Mouse (Mus musculus) large intestine, adult 2 months (tissue): ENCODE data around the gene Dnah7c. TPM values are rescaled to one million over a fixed set of nuclear protein-coding genes. Genes with fewer than 3 reads are reported as not detected.
A peak's percentile ranks its signal among the peaks of the same experiment; 100 is the strongest.
"Not testable (repeated sequence)": the region's sequence is repeated elsewhere in the genome, so short reads cannot be mapped to it uniquely, and the experiment has no call there.

Experiments used
- DNase-seq: peaks from one replicate; pipeline ENCODE4 v3.0.0-alpha.2; 2012; ENCODE audit warnings: low read depth, low spot score
- WGBS: fragments of 180-500 bp; shearing (Covaris S2); methylation state at CpG from one replicate; pipeline ENCODE4 v1.1.7; 2018; 5-methylcytosine and 5-hydroxymethylcytosine counted together
- polyA plus RNA-seq: library from polyadenylated mRNA; depleted of rRNA; stranded (reverse); fragments of >200 nt; gene quantifications from 2 replicates; pipeline ENCODE4 v1.2.3, GENCODE M21; 2012; rRNA removed

The Dnah7c gene
- polyA plus RNA-seq = not detected in 2 replicates

DNA sequence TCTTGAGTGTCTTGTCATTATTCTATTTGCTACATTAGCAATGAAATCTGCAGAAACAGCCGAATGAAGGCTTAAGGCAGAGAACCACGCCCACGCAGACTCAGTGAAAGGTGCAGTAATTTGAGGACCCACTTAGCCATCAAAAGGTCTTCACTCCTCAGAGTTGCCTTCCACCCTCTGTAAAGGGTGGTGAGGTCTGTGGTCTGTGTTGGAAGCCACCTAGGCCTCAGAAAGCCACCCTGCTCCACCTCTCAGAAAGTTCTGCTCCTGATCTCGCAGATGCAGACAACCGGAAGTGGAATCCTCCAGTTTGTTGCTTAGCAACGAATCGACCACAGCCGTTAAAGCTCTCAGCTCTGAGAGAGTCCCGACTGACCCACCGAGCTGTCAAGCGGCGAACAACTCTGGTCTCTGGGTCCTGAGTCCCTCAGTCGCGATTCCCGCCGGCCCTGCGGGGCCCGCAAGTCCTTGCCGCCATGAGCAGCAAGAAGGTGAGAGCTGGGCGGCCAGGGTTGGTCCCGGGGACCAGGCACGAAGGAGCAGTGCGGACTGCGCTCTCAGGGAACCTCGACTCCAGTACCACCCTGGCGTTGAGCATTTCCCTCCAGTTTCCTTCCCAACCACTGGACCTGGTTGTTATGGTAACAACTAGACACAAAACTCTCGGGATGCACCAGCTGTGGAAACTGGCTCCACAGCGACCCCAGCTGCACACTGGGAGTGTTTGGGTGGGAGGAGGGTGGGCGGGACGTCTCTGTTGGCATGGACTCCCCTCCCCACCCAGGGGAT, at the start of gene Dnah7c:
TSS of gene Dnah7c (plus strand) at position 456 of the 789 bp plus-strand sequence.
- WGBS = 12% methylated on average over 30 of the region's 30 CpGs
- DNase-seq = no peak

DNA sequence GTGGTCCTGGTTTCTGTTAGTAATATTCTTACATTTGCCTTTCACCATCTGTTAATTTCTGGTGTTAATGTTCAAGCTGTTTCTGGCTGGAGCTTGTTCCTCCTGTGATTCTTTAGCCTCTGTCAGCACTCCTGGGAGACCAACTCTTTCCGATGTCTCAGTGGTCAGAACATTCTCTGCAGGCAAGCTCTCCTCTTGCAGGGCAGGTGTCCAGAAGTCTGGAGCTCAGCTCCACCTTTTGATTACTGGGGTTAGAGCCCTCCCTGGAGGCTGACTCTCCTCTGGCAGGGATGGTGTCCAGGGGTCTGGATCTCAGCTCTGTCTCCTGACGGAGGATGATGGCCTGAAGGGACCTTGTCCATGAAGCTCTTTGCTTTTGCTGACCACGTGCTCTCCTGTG, 44.8 kb upstream of the Dnah7c start:
- WGBS = 91% methylated on average over 3 of the region's 3 CpGs
- DNase-seq = not testable (repeated sequence)

DNA sequence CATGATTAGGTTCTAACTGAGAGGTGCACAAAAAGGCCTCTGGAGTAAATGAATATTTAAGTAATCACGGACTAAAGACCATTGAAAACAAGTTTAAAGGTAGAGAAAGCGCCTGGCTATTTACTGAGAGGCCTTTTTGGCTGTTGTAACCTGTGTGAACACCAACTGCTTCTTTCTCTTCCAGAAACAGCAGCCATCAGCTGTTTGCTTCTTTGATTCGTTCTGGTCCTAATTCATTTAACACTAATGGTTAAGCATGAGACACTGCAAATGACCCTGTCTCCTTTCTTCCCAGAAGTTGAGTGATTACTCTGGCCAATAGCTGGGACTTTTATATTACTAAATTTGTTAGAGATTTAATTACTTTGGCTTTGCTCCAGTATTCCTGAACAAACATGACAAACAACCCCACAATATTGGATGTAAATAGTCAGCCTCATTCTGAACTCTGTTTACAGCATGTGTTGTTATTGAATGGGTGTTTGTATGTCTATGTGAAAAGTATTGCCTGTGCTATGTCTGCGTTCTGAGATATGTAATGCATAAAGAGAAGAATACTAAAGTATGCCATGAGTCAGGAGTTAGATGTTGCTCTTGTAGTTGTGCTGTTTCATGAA, 30.6 kb upstream of the Dnah7c start:
- WGBS = 64% methylated on average over 3 of the region's 4 CpGs
- DNase-seq = not testable (repeated sequence)

DNA sequence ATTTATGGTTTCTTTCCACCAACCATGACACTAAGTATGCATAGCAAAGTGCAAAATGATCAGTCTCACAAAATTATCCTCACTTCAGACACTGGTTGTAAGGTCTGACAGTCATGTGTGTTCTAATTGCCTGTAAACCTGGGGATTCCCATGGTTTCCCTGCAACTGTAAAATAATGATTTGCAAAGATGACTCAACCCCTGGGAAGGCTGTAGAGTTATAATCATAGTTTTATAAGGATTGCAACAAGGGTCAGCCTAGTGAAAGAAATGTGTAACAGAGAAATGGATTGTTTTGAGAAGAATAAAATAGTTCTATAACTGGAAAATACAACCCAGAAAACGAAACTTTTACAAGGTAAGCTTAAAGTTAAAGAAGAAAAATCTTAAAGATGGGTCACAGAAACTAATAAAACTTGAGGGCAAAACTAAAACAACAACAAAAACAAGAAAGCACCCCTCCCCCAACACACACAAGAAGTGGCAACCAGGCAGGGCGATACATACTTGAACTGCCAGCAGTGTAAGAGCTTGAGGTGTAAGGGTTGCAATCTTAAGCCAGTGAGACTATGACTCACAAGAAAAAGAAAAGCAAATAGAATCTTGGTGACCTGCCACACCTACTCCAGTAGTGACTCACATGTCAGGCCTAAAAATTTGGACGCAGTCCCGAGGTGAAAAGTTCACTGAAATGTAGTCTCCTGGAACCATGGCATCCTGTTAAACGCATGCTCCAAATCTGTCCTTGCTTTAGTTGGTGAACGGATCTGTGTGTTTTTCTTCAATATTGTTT, 16.9 kb upstream of the Dnah7c start:
- 28% methylated on average over 6 of the region's 6 CpGs for WGBS
- peak; percentile 66 for DNase-seq

DNA sequence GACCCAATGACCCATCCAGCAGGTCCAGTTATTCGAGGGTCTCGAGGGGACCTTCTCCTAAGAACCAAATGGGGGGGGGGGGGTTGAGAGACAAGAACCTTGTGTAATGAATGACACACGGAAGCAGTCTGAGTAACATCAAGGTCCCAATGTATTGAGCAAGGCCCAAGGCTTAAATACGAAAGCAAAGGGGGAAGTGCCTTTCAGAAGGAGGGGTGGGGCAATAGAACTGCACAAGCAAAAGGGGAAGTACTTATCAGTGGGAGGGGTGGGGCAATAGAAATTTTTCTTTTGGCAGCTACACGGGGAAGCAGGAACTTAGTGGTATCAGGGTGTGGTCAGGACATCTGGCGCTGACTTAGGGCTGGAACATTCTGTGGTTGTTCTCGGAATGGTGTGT, 10.6 kb upstream of the Dnah7c start:
- WGBS = 56% methylated on average over 7 of the region's 7 CpGs
- DNase-seq = not testable (repeated sequence)

DNA sequence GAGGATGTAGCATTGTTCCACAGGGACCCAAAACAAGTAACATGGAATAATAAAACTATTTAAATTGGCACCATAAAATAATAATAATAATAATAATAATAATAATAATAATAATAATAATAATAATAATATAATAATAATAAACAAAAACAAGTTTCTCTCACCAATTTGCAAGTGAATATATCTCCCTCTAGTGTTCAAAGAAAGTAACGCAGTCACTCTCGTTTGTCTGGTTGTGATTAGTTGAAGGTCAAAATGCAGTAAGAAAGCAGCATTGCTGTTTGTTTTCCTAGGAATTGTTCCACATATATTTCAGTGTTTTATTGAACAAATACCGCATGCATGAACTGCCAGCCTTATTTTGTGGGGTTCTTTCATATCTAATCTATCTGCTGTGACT, 8.4 kb upstream of the Dnah7c start:
- 13% methylated on average over 3 of the region's 3 CpGs for WGBS
- DNase-seq = not testable (repeated sequence)

DNA sequence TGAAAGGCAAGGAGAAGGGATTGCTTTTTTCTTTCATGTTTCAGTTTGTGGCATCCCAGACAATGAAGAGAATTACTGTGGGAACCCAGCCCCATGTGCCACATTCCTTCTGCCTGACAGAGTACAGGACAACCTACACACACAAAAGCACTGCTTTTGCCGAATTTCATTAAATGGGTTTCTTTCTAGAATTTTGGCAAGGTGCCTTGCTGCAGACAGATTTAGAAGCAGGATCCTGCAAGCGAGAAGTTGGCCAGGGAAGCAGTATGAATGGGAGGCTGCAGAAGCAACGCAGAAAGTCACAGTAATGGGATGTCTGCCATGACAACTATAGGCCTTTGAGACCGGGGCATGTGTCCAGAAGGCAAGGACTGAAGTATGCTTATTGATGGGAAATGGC, 6.4 kb upstream of the Dnah7c start:
- WGBS = 73% methylated on average over 4 of the region's 4 CpGs
- DNase-seq = not testable (repeated sequence)

DNA sequence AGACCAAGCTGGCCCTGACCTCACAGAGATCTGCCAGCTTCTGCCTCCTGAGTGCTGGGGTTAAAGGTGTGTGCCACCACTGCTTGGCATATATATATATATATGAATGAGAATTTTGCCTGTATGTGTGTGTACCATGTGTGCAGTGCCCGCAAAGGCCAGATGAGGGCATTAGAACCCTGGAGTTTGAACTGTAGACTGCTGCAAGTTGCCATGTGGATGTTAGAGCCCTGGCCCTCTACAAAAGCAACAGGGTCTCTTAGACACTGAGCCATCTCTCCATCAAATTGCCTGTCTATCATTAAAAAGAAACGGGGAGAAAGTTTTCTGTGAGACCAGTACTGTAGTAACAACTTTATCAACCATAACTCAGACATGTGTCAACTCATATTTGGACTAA, 3.0 kb downstream of the Dnah7c start:
- DNase-seq = no peak
- WGBS = 69% methylated on average over 2 of the region's 2 CpGs

DNA sequence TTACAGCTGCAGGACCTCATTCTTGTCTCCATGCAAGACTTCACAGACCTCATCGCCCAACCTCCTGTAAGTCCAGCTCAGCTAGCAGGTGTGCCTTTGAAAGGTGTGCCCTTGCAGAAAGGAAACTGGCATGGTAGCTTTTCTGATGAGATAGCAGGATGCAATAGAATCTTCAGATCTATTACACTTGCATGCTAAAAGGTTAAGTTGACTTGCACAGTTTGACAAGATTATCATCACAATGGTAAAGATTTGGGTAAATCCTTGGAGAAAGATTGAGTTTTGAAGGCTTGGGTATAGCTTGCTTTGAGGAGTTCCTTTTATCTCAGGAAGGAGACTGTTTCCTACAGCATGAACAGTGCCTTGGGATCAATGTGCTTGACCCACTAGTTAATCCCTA, 89.3 kb downstream of the Dnah7c start:
- DNase-seq = not testable (repeated sequence)

DNA sequence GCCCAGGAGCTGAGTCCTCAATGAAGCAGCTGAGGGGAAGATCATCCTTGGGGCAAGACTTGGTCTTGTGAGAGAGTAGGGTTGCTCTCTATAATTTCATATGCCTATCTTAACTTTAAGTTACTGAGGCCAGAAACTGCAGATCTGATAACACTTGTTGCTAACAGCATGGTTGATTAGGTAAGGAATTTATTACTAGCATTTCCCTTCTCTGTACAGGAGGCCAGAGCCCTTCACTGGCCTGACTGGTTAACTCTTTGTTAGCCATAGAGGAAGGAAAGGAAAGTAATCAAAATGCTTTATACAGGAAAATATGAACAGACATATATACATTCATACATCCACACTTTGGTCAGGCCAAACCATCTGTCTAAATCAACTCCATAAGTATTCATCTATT, 95.6 kb downstream of the Dnah7c start:
- no peak for DNase-seq

More for the DNA sequence above, 89.3 kb downstream of the Dnah7c start:
- 81% methylated on average over 1 of the region's 1 CpGs for whole genome bisulfite sequencing

DNA sequence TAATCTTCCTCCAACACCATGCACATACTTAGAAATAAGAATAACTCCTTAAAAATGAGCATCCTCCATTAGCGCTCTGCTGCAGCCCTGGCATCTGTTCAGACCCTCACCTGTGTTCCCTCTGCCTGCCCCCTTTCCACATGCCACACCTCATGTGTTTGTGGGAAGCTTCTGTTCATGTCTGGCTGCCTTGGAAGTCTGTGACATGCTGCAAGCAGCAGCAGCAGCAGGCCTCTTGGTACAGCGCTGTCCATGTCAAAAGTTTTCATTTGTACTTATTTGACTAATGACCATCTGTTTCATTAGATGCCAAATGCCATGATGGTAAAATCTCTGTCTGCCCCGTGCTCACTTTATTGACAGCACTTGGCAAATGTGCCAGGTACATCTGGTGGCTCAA, 101.1 kb downstream of the Dnah7c start:
- not testable (repeated sequence) for DNase-seq
- 49% methylated on average over 3 of the region's 3 CpGs for WGBS

DNA sequence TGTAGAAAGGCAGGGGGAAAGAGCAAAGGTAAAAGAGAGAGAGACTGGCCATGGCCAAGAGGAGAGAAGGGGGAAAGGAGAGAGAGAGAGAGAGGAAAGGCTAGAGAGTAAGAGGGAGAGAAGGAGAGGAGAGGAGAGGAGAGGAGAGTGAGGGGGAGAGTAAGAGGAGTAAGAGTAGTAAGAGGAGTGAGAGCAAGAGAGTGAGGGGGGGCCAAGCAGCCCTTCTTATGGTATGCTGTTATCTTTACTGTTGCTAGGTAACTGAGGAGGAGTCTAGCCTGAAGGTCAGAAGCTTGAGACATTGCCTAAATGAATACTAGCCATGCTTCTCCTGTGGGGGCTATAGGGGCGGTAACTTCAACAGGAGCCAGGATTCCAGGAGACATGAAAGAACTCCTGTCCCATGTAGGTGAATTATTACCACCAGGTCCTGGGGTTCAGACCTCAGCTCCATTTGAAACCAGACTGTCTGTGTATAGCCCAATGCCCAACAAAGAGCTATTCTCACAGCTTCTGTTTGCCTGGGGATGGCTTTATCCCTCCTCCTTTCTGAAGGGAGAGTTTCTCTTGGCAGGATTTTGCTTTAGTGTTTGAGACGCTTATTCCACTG, 119.5 kb downstream of the Dnah7c start:
- 36% methylated on average over 2 of the region's 2 CpGs for WGBS
- DNase-seq = no peak

DNA sequence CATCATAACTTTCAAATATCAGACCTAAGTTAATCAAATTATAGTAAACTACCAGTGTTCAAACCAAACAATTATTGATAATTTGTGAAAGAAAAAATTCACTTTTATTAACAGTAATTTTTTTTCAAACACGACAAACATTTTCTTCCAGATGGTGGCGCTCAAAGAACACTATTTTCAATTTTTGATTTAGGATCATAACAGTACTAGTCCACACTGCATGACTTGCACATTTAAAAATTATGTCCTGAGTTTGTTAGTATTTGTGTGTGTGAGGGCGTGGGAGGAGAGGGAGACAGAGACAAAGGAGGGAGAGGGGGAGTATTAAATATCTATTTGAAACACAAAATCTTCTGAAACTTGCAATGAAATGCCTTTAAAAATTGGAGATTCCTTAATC, 155.0 kb downstream of the Dnah7c start:
- DNase-seq = no peak
- 23% methylated on average over 3 of the region's 3 CpGs for WGBS

DNA sequence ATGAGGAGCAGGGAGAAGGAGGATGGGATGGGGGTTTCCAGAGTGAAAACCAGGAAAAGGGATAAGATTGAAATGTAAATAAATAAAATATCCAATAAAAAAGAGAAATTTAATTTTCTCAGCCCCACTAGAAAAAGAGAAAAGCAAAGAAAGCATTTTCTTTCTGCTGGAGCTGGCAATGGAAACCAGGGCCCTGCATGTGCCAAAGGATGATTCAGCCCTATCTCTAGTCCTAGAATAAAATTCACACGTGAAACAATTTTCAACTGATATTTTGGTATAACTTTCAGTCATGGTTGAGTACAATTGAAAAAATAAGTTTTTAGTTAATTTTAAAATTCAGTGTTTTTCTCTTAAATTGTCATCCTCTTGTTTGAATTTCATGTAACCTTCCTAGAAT, 168.4 kb downstream of the Dnah7c start:
- DNase-seq = not testable (repeated sequence)
- WGBS = 69% methylated on average over 1 of the region's 1 CpGs

DNA sequence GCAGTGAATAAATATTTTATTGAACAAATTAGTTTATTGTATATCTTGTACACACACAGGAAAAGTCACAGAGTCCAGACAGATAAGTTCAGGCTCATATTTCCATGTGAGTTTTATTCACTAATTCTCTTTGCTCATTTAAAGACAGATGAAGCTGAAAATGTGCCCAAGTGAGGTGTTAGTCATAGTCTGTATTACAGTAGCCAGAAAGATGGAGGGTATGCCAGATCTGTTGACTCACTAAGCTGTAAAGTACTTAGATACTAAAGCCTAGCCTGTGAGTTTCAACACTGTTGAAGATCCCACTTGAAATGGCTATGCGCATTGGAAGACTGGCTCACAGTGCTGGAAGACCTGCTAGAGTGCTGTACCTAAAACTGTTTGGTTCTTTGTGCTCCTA, 171.0 kb downstream of the Dnah7c start:
- WGBS = 88% methylated on average over 1 of the region's 1 CpGs
- DNase-seq = not testable (repeated sequence)

DNA sequence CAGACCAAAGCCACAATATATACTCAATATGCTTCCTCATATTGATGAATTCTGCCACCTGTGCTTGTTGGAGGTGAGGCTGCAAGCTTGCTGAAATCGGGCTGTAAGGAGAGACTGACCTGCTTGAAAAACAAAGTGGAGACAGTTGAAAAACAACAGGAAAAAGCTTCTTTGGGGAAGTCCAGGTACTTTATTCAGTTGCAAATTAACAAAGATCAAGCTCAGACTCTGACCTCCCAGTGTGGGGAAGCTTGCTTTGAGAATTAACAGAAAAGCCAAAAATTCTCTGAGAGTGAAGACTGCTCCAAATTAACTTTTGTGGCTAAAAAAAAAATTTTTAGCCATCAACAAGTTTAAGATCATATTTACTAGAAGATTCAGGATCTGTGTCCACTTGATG, 194.9 kb downstream of the Dnah7c start:
- DNase-seq = no peak
- 92% methylated on average over 1 of the region's 1 CpGs for WGBS

DNA sequence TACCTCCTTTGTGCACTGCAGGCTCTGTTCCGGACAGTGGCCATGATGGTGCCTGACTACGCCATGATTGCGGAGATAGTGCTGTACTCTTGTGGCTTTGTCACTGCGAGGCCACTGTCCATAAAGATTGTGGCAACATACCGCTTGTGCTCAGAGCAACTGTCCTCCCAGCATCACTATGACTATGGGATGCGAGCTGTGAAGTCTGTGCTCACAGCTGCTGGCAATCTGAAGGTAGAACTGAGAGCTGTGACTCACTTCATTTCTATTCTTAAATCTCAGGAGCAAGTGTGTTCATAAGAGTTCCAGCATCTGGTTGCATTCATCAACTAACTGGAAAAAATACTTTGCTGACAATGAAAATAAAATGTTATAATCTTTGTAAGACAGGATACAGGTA, 200.5 kb downstream of the Dnah7c start:
- DNase-seq = not testable (repeated sequence)
- 94% methylated on average over 6 of the region's 6 CpGs for WGBS

DNA sequence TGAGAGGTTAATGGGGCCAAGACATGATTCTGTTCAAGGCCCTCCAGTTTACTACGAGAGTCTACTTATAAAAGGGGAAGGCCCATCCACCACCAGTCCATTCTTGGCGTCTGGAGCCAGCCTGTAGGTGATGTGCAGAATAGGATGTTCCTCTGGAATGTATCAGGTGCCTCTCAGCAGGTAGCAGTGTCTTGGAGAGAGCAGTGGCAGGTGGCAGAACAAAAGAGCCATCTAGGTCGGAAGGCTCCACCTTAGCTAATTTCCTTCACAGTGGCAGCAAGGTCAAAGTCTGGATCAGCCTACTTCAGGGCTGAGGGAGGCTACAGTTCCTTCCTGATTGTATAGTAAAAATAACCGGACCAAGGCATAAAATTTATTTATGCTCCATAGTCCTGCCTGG, 224.4 kb downstream of the Dnah7c start:
- WGBS = 57% methylated on average over 4 of the region's 4 CpGs
- not testable (repeated sequence) for DNase-seq

DNA sequence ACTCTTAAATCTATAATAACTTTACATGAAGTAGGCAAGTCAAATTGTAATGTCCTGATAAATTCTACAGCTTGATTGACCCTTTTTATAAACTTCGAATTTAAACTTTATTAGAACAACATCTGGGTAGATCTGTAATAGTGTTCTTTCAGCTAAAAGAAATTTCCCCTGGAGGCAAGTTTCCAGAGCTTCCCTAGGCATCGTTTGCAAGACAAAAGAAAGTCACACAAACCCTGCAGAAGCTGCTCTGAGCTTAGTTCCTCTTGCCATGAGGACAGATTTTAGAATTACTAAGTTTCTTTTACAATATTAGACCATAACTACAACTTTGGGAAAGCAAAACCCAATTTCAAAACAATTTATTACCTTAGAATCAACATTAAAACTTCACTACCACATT, 227.3 kb downstream of the Dnah7c start:
- 53% methylated on average over 2 of the region's 2 CpGs for WGBS
- not testable (repeated sequence) for DNase-seq

DNA sequence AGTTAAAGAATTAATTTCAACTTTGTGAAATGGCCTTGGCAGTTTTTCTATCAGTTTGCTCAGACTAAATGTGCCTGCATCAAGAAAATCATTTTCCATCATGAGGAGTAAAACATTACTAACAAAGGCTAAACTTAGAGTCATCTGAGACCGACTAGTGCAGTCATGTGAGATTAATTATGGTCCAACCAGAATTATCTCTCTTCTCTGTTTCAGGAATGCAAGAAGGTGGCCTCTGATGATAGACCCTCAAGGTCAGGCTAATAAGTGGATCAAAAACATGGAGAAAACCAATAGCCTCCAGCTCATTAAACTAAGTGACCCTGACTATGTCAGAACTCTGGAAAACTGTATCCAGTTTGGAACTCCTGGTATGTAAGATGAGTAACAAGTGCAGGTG, 299.4 kb downstream of the Dnah7c start:
- WGBS = 74% methylated on average over 1 of the region's 1 CpGs
- DNase-seq = not testable (repeated sequence)
